Mouse (Mus musculus): Measurements from ENCODE around the gene Mrps2.

DNA sequence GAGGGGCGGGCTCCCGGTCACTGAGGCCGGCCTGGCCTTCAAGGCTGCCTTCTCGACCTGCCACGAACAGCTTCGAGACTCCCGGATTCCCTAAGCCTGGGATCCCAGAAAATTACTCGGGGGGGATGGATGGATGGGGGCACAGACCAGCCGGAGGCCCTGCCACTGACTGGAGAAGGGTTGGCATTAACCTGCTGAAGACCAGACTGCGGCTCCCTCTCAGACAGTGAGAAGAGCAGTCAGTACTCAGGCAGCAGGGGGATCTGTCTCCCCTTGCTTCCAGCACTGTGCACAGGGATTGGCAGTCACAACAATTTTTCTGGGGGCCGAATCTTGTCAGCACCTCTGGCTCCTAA is 20.6 kb upstream of the Mrps2 start:
- TF ChIP-seq RAD21 (IDR thresholded peaks at IDR 0.05; ENCODE audit: low read depth, low read length) (no peak), MAFK (IDR thresholded peaks at IDR 0.05; ENCODE audit: borderline replicate concordance, low read depth, low read length) (no peak), RCOR1 (IDR thresholded peaks at IDR 0.05; ENCODE audit: low read depth, low read length) (no peak), GABPA (IDR thresholded peaks at IDR 0.05; ENCODE audit: low read depth, low read length) (no peak)
